Mouse (Mus musculus): ENCODE measurements around the gene Ell2. TPM values are rescaled to one million over a fixed set of nuclear protein-coding genes. Genes with fewer than 3 reads are reported as not detected.
"Not testable (repeated sequence)": the region's sequence is repeated elsewhere in the genome, so short reads cannot be mapped to it uniquely, and the experiment has no call there.

The Ell2 gene
- 1 to 10 TPM; 4.5 to 6.7 (median 5.4) TPM for polyA plus RNA-seq (2017; shearing (Covaris generic))

- no peak for ATAC-seq
These were observed at the start of gene Ell2 for GRCm38 (mm10) chr13:75706457-75706856. Gene Ell2, plus strand, starts transcription at chr13:75706757.

GRCm38 (mm10) chr13:75685438-75685837, 21.1 kb upstream of the Ell2 start:
- no peak for ATAC-seq

GRCm38 (mm10) chr13:75686995-75687394, 19.6 kb upstream of the Ell2 start:
- no peak for ATAC-seq

- ATAC-seq: no peak
These were observed 14.9 kb upstream of the Ell2 start for GRCm38 (mm10) chr13:75691625-75692024.

GRCm38 (mm10) chr13:75693081-75693480, 13.5 kb upstream of the Ell2 start:
- ATAC-seq: no peak

GRCm38 (mm10) chr13:75702814-75703213, 3.7 kb upstream of the Ell2 start:
- no peak for ATAC-seq

GRCm38 (mm10) chr13:75706882-75707816, 592 bp downstream of the Ell2 start:
- ATAC-seq: peak; percentile 93

GRCm38 (mm10) chr13:75707821-75708636, 1.5 kb downstream of the Ell2 start:
- ATAC-seq: peak; percentile 11

GRCm38 (mm10) chr13:75708637-75709002, 2.1 kb downstream of the Ell2 start:
- ATAC-seq: no peak

- no peak for ATAC-seq
These were observed 2.6 kb downstream of the Ell2 start for GRCm38 (mm10) chr13:75709026-75709778.

GRCm38 (mm10) chr13:75710152-75710551, 3.6 kb downstream of the Ell2 start:
- no peak for ATAC-seq

GRCm38 (mm10) chr13:75711517-75711916, 5.0 kb downstream of the Ell2 start:
- ATAC-seq: not testable (repeated sequence)

GRCm38 (mm10) chr13:75712544-75712943, 6.0 kb downstream of the Ell2 start:
- not testable (repeated sequence) for ATAC-seq

- ATAC-seq: no peak
These were observed 7.8 kb downstream of the Ell2 start for GRCm38 (mm10) chr13:75714407-75714806.

GRCm38 (mm10) chr13:75717638-75718302, 11.2 kb downstream of the Ell2 start:
- no peak for ATAC-seq

GRCm38 (mm10) chr13:75718376-75718775, 11.8 kb downstream of the Ell2 start:
- ATAC-seq: no peak

GRCm38 (mm10) chr13:75719645-75720044, 13.1 kb downstream of the Ell2 start:
- no peak for ATAC-seq

- ATAC-seq: no peak
These were observed 20.2 kb downstream of the Ell2 start for GRCm38 (mm10) chr13:75726569-75727373.

GRCm38 (mm10) chr13:75727932-75728331, 21.4 kb downstream of the Ell2 start:
- no peak for ATAC-seq

GRCm38 (mm10) chr13:75729834-75730233, 23.3 kb downstream of the Ell2 start:
- no peak for ATAC-seq

- ATAC-seq: no peak
These were observed 24.2 kb downstream of the Ell2 start for GRCm38 (mm10) chr13:75730717-75731116.
